Mouse (Mus musculus): ENCODE results near the gene Uggt2. TPM values are rescaled to one million over a fixed set of nuclear protein-coding genes. Genes with fewer than 3 reads are reported as not detected.

Uggt2 gene
- polyA plus RNA-seq, 1 experiment from 2014 or later, result 14.5 TPM

DNA sequence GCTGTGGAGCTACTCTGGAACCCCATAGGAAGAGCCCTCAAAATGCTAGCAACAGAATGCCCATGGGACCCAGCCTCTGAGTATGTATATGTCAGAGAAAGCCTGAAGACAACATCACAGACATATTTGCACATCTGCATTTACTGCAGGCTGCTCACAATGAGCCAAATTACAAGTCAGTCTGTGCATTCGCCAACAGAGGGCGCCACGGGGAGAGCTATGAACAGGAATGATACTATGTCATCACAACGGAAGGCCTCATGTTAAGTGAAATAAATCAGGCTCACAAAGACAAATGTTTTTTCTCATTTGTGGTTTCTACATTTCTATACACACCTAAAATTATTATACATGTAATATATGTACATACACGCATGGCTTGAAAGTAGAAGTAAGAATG lies 73.3 kb downstream of the Uggt2 start:
- Histone ChIP-seq H3K4me3 (no peak overlapping the region), H3K27me3 (replicated peaks; ENCODE audit: low read depth, poor library complexity, severe bottlenecking) (no peaks in the 10 kb centered on the region), H3K36me3 (replicated peaks) (peaks cover 37% of the 10 kb centered on the region), H3K9me3 (no peaks in the 10 kb centered on the region), H3K4me1 (no peaks in the 10 kb centered on the region), H3K27ac (replicated peaks) (no peak overlapping the region)
- DNase-seq (ENCODE audit: low spot score), result peak; percentile 42
- WGBS, result 75% methylated on average over 5 of the region's 5 CpGs

DNA sequence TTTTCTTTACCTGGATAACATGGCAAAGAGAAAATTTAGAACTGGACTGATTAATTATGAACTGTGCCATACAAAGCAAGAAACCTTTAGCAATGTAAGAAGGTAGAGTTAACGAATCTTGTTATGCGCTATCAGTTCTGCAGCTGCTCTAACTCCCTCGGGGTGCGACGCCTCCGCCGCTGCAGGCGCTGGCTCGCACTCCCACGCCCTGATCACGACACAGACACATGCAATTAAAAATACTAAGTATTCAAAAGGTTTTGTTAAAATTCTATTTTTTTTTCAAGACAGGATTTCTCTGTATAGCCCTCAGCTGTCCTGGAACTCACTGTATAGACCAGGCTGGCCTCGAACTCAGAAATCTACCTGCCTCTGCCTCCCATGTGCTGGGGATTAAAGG lies 85.7 kb downstream of the Uggt2 start:
- no peaks in the 10 kb centered on the region for H3K27me3 ChIP-seq (replicated peaks; ENCODE audit: low read depth, poor library complexity, severe bottlenecking)
- 80% methylated on average over 12 of the region's 12 CpGs for WGBS
- no peak overlapping the region for H3K27ac ChIP-seq (replicated peaks)
- H3K4me1 ChIP-seq, result no peaks in the 10 kb centered on the region
- no peak overlapping the region for H3K4me3 ChIP-seq
- no peaks in the 10 kb centered on the region for H3K9me3 ChIP-seq
- H3K36me3 ChIP-seq (replicated peaks), result peaks cover 54% of the 10 kb centered on the region
- DNase-seq (ENCODE audit: low spot score), result no peak

DNA sequence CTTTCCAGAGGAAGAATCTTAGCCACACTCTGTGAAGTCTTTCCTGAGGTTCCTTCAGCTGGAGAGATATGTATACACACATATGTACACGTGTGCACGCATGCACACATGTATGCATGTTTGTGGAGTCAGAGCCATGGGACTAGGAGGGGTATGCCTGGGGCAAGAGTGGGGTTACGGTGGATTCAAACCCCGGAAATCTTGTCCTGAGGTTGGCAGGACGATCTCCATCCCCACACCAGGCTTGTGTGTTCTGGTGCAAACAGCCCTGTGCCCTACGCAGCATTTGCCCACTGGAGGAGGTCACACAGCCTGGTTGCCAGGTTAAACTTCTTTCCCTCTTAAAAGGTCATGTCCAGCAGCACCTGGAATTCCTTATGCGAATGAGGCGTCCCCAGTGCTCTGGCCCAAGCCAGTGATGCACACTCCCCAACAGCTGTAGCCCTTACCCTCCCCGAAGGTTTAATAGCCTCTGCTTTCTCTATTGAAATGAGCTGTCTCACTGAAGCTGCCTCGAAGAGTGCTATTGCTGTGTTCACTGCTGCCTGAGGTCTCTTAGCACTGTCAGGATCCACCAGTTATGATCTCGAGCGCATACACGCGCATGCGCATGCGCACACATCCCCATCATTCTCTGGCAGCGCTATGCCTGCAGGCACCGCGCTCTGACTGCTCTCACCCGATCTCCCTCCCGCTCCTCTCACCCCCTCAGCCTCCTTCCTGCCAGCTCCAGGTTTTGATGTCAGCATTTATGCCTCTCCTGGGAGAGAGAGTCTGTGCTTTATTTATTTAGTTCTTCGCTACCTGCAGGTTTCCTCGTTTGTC lies 86.4 kb downstream of the Uggt2 start:
- H3K4me1 ChIP-seq, result peaks cover 5% of the 10 kb centered on the region; the same call in 1 of the 2 replicates
- WGBS, result 68% methylated on average over 23 of the region's 23 CpGs
- DNase-seq (ENCODE audit: low spot score), result peak; percentile 73

DNA sequence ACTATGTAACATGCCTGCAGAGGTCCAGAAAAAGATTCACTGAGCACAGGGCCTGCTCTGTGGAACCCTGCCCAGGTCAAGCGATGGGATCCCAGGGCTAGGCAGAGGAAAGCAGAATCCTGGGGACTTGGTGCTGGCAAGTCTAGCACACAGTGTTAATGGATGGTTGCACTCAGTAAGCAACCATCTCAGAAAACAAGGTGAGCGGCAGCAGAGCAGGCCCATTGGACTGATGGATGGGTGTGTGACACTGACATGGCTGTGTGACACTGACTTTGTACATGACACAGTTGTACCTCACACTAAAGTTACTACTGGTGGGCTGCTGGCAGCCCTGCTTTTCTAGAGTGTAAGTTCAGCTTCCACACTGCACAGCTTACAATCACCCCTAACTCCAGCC lies 89.7 kb downstream of the Uggt2 start:
- WGBS, result 91% methylated on average over 2 of the region's 2 CpGs

More for the DNA sequence above, 86.4 kb downstream of the Uggt2 start:
- Histone ChIP-seq H3K36me3 (replicated peaks) (peaks cover 48% of the 10 kb centered on the region), H3K27me3 (replicated peaks; ENCODE audit: low read depth, poor library complexity, severe bottlenecking) (no peaks in the 10 kb centered on the region), H3K4me3 (peak overlapping the region; percentile 33; the same call in 1 of the 2 replicates), H3K9me3 (no peaks in the 10 kb centered on the region), H3K27ac (replicated peaks) (no peak overlapping the region)

DNA sequence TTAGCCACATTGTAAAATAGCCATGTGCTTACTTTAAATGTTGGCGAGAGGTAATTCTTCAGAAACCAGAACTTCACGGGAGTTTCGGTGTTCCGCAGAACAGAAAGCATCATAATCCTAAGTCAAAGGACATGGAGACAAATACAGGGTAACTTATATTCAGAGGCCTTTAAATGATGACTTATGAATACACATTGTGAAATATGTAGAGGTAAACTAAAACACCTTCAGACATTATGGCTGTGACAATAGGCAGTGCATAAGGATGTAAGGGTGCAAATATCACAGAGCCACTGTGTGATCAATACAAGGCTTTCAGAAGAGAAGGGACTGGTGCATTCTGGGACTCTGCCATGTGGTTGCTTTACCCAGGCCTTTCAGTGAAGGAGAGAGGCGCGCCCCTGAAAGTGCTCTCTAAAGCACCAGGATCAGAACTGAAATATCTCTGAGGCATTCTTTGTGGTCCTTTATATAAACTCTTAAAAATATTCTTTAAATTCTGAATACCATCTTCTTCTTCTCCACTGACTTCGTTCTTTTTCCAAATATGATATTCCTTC lies 91.1 kb downstream of the Uggt2 start:
- H3K4me1 ChIP-seq, result peaks cover 11% of the 10 kb centered on the region
- peaks cover 21% of the 10 kb centered on the region for H3K36me3 ChIP-seq (replicated peaks)
- peak overlapping the region; percentile 62 for H3K4me3 ChIP-seq
- no peaks in the 10 kb centered on the region for H3K9me3 ChIP-seq
- 52% methylated on average over 7 of the region's 7 CpGs for WGBS
- no peak for DNase-seq (ENCODE audit: low spot score)
- no peaks in the 10 kb centered on the region for H3K27me3 ChIP-seq (replicated peaks; ENCODE audit: low read depth, poor library complexity, severe bottlenecking)
- peak overlapping the region; percentile 11; the same call in 1 of the 2 replicates for H3K27ac ChIP-seq (replicated peaks)

More for the DNA sequence above, 89.7 kb downstream of the Uggt2 start:
- Histone ChIP-seq H3K9me3 (no peaks in the 10 kb centered on the region), H3K4me1 (peaks cover 11% of the 10 kb centered on the region), H3K36me3 (replicated peaks) (peaks cover 30% of the 10 kb centered on the region), H3K27me3 (replicated peaks; ENCODE audit: low read depth, poor library complexity, severe bottlenecking) (no peaks in the 10 kb centered on the region), H3K4me3 (no peak overlapping the region), H3K27ac (replicated peaks) (no peak overlapping the region)
- no peak for DNase-seq (ENCODE audit: low spot score)

DNA sequence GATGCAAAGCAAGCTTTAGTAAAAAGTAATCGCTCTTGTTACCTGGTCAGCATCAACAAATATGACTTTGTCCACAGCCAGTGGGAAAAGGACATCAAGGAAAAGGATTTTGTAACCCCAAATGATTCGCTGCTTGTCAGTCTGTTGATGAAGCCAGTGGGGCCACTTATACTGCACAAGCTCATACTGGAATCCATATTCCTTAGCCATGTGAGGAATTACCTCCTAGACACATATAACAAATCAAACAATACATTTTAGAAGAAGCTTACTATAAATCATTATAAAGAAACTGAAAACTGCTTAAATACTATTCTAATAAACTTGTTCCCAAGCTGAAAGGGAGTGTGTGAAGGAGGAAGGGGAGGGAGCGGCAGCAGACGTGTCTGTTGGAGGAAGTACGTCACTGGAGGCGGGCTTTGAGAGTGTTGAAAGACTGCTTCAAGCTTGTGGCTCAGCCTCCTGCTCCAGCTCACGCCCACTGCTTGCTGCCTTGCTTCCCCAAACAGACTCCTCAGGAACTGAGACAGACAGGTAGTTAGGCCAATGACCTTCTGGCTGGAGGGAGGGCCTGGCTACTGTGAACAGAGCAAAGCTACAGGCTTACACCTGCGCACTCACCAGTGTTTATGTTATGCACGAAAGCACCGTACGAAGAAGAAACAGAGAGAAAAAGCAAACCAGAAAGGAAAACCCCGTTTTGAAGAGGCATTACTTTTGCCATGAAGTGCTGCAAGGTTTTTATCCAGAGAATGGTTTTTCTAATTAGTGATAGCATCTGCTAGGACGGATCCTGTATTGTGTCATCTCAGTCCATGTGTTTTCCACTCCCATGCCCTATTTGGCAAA lies 91.9 kb downstream of the Uggt2 start:
- peak; percentile 94 for DNase-seq (ENCODE audit: low spot score)
- 1% methylated on average over 13 of the region's 13 CpGs for WGBS

DNA sequence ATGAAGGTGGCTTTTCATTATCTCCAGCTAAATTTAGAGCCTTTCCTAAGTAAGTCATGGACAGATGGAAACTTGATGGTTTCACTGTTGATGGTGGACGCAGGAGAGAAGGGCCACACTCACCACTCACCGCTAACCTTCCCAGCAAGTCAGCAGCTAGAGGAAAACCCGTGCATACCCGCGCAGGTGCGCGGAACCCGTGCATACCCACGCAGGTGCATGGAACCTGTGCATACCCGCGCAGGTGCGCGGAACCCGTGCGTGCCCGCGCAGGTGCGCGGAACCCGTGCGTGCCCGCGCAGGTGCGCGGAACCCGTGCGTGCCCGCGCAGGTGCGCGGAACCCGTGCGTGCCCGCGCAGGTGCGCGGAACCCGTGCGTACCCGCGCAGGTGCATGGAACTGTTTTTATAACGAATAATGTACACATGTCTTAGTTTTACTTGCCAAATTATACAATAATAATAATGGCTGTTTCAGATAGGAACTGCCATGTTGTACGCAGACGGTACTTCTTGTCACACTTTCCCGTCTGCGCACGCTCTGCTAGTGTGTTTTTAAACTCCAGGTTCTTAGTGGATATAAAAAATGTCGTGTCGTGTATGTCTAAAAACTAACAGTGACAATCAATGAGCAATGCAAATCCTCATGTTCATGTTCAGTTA lies 92.7 kb downstream of the Uggt2 start:
- Histone ChIP-seq H3K27ac (replicated peaks) (peak overlapping the region; percentile 63; the same call in 1 of the 2 replicates), H3K4me1 (peaks cover 11% of the 10 kb centered on the region), H3K27me3 (replicated peaks; ENCODE audit: low read depth, poor library complexity, severe bottlenecking) (no peaks in the 10 kb centered on the region), H3K9me3 (no peaks in the 10 kb centered on the region), H3K4me3 (peak overlapping the region; percentile 62), H3K36me3 (replicated peaks) (peaks cover 19% of the 10 kb centered on the region)
- WGBS, result 3% methylated on average over 49 of the region's 49 CpGs
- no peak for DNase-seq (ENCODE audit: low spot score)

More for the DNA sequence above, 91.9 kb downstream of the Uggt2 start:
- H3K4me1 ChIP-seq, result peaks cover 11% of the 10 kb centered on the region
- peaks cover 19% of the 10 kb centered on the region for H3K36me3 ChIP-seq (replicated peaks)
- peak overlapping the region; percentile 62 for H3K4me3 ChIP-seq
- peak overlapping the region; percentile 63 for H3K27ac ChIP-seq (replicated peaks)
- H3K9me3 ChIP-seq, result no peaks in the 10 kb centered on the region
- H3K27me3 ChIP-seq (replicated peaks; ENCODE audit: low read depth, poor library complexity, severe bottlenecking), result no peaks in the 10 kb centered on the region

DNA sequence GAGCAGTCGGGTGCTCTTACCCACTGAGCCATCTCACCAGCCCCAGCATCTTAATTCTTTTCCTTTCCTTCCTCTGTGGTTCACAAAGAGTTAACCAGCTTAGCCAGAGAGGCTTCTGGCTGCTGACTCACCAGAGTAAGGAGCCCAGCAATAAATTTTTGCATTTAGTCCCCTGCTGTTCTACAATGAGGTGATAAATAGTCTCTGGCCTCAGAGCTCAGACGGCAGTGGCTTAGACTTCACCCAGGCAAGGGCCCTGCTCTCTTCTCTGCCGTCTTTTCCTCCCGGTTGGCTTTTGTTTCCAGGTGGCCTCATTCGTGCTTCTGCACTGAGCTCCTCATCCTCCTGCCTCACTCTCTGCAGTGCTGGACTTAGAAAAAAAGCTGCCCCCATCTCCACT lies 93.4 kb downstream of the Uggt2 start:
- H3K4me3 ChIP-seq, result no peak overlapping the region; the same call in 1 of the 2 replicates
- DNase-seq (ENCODE audit: low spot score), result no peak
- peaks cover 21% of the 10 kb centered on the region for H3K36me3 ChIP-seq (replicated peaks)
- 29% methylated on average over 5 of the region's 5 CpGs for WGBS
- no peak overlapping the region for H3K27ac ChIP-seq (replicated peaks)
- H3K27me3 ChIP-seq (replicated peaks; ENCODE audit: low read depth, poor library complexity, severe bottlenecking), result no peaks in the 10 kb centered on the region
- peaks cover 11% of the 10 kb centered on the region for H3K4me1 ChIP-seq
- H3K9me3 ChIP-seq, result no peaks in the 10 kb centered on the region

DNA sequence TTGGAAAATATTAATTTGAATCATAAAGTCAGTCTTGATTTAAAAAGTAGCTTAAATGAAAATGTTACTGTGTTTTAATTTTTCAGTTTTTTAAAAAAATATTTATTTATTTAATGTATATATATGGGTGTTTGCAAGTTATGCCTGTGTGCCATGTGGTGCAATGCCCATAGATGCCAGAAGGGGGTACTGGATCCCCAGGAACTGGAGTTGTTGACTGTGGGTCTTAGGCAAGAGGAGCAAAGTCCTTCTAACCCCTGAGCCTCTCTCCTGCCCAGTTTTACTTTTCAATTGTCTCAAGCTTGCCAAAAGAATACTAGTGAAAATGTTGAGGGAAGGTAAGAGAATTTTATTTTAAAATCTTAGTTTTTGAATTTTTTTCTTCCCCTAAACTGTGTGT lies 95.9 kb downstream of the Uggt2 start:
- Histone ChIP-seq H3K27me3 (replicated peaks; ENCODE audit: low read depth, poor library complexity, severe bottlenecking) (no peaks in the 10 kb centered on the region), H3K4me3 (no peak overlapping the region), H3K4me1 (peaks cover 11% of the 10 kb centered on the region), H3K27ac (replicated peaks) (no peak overlapping the region), H3K36me3 (replicated peaks) (peaks cover 32% of the 10 kb centered on the region), H3K9me3 (no peaks in the 10 kb centered on the region)
- peak; percentile 29 for DNase-seq (ENCODE audit: low spot score)

DNA sequence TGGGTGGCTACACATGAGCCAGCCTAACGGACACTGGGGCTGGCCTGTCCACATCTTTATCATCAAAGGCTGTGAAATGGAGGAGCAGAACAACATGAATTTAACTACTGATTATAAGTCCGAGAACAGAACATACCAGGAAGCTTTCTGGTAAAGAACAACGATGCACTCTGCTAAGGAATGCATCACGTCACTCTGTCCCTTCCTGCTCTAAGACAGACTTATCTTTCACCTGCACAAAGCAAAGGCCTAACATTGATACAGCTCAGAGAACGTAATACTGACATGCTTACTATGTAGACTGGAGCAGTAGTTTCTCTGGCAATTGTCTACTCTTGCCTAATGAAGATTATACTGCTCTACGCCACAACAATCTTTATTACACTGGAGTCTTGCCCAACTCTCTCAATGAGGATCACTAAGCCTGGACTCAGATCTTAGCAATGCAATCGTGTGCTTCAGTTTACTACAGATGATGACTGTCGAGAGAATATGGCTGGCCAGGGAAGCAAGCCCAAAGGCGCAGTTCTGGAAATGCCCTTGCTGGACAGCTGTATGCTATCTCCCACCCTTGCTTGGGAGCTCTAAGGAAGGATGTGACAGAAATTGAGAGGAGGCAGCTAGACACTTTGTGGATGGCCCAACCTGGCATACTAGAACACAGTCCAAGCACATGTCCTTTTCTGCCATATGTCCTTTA lies 103.9 kb downstream of the Uggt2 start:
- Histone ChIP-seq H3K9me3 (no peaks in the 10 kb centered on the region), H3K36me3 (replicated peaks) (peaks cover 65% of the 10 kb centered on the region), H3K4me1 (no peaks in the 10 kb centered on the region), H3K27me3 (replicated peaks; ENCODE audit: low read depth, poor library complexity, severe bottlenecking) (no peaks in the 10 kb centered on the region), H3K27ac (replicated peaks) (no peak overlapping the region), H3K4me3 (no peak overlapping the region)
- DNase-seq (ENCODE audit: low spot score), result no peak
- 93% methylated on average over 9 of the region's 9 CpGs for WGBS

DNA sequence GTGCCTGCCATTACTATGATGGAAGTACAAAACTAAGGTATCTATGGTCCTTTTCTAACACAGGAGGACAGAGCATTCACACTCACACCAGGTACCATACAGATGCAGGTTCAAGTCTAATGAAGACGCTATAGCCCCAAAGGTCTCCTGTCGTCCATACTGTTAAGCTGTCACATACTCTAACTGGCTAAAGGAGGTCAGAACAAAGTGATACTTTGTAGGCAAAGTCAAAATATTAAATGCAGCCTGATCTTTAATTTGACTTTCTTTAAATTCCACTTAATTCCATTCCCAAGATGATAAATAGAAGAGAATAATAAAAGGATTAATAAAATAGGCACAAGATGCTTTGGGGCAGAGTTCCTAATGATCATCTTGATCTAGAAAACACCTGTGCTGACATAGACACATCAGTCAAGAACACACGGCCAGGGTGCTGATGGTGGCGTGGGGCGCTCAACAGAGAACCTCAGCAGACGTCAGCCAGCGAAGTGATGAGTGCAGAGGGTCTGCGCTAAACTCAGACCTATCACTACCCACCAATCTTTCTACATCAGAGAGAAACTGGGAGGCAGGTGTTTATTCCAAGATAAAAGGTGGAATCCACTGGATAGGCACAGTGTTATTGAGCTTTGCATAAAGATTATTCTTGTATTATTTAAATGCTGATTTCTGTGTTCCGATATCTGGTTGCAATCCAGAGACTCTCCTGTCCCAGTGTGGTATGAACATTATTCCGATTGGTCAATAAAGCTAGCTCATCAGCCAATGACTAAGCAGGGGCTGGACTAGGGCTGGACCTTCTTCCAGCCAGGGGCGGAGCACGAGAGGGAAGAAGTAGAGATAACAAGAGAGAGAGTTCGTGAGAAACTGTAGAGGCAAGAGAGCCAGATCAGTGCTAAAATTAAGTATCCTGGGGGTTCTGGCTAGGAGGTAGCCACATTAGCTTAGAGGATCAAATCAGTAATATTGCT lies 111.4 kb downstream of the Uggt2 start:
- DNase-seq (ENCODE audit: low spot score), result peak; percentile 22
- Histone ChIP-seq H3K9me3 (no peaks in the 10 kb centered on the region), H3K4me1 (no peaks in the 10 kb centered on the region), H3K27me3 (replicated peaks; ENCODE audit: low read depth, poor library complexity, severe bottlenecking) (no peaks in the 10 kb centered on the region), H3K4me3 (no peak overlapping the region), H3K36me3 (replicated peaks) (peaks cover 40% of the 10 kb centered on the region), H3K27ac (replicated peaks) (no peak overlapping the region)
- WGBS, result 53% methylated on average over 13 of the region's 13 CpGs

Measured in embryonic facial prominence, embryonic 10.5 days (tissue).